Mouse (Mus musculus): ENCODE measurements around the gene Brpf3. TPM values are rescaled to one million over a fixed set of nuclear protein-coding genes. Genes with fewer than 3 reads are reported as not detected.

Brpf3 gene
- polyA plus RNA-seq, 1 experiment from 2014 or later, result 31.4 TPM

GRCm38 (mm10) chr17:28856030-28856429 is 55.1 kb downstream of the Brpf3 start:
- DNase-seq (ENCODE audit: low read depth, low spot score) (peak; percentile 30), ATAC-seq (peak; percentile 66)
- TF ChIP-seq CTCF (IDR thresholded peaks at IDR 0.05), result no peak
- in situ Hi-C loops (cut with MboI; ENCODE audit: low pct_unique_long_range_greater_than_20kb), result no loop called here
- ChIA-PET CTCF (interaction anchor here (0.8 to 2.4 kb wide), 9 partner anchors 14 to 74 kb away, joined by 3 to 7 read pairs (median 4); no protein-coding TSS in a partner anchor), POLR2A (interaction anchor here (0.7 kb wide), 1 partner anchor 135 kb away, joined by 4 read pairs; no protein-coding TSS in a partner anchor)
- H3K27me3 ChIP-seq, result no peaks in the 10 kb centered on the region

DNA sequence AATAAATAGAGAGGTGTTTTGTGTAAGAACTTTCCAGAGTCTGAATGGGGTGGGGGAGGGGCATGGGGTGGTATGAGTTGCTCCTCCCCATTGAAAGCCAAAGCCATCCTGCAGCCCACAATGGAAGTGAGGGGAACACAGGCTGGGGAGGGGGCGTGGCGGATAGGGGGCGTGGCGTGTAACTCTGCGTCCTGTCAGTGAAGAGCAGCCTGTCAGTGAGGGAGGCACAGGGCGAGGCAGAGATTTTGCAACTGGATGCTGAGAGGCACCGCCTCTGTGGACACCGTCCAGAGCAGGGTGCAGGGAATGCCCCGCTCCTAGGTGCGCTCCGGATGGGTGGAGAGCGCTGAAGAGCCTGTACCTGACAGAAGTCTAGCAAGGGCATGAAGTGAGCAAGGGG is 57.3 kb downstream of the Brpf3 start, which contains the start of gene Pnpla1:
Gene Pnpla1 (plus strand): TSS at position 207 of the 400 bp plus-strand sequence.
- no peak for DNase-seq (ENCODE audit: low read depth, low spot score)
- ChIA-PET POLR2A (no interaction called here), CTCF (no interaction called here)
- H3K27me3 ChIP-seq, result no peaks in the 10 kb centered on the region
- TF ChIP-seq CTCF (IDR thresholded peaks at IDR 0.05), result no peak
- in situ Hi-C loops (cut with MboI; ENCODE audit: low pct_unique_long_range_greater_than_20kb), result no loop called here
- no peak for ATAC-seq

DNA sequence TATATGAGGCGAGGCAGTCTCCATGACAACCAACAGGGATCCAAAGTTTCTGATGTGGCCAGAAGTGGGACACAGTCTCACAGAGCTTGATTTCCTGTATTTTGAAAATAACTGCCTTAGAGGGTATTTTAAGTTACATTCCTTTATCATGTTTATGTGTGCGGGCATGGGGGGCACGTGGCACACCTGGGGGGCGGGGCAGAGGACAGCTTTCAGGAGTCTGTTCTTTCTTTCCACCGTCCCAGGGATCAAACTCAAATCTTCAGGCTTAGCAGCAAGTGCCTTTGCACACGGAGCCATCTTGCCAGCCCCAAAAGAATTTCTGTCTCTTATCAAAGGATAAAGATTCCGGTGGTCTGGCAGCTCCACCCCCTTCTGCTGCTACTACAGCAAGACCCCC is 63.0 kb downstream of the Brpf3 start:
- ATAC-seq (no peak), DNase-seq (ENCODE audit: low read depth, low spot score) (no peak)
- in situ Hi-C loops (cut with MboI; ENCODE audit: low pct_unique_long_range_greater_than_20kb), result no loop called here
- no peaks in the 10 kb centered on the region for H3K27me3 ChIP-seq
- ChIA-PET POLR2A (no interaction called here), CTCF (no interaction called here)
- no peak for TF ChIP-seq CTCF (IDR thresholded peaks at IDR 0.05)

GRCm38 (mm10) chr17:28864464-28864863 is 63.6 kb downstream of the Brpf3 start:
- TF ChIP-seq CTCF (IDR thresholded peaks at IDR 0.05), result no peak
- H3K27me3 ChIP-seq, result no peaks in the 10 kb centered on the region
- no peak for DNase-seq (ENCODE audit: low read depth, low spot score)
- ATAC-seq, result no peak
- POLR2A ChIA-PET, result no interaction called here
- CTCF ChIA-PET, result no interaction called here
- in situ Hi-C loops (cut with MboI; ENCODE audit: low pct_unique_long_range_greater_than_20kb), result no loop called here

GRCm38 (mm10) chr17:28866921-28867320 is 66.0 kb downstream of the Brpf3 start:
- in situ Hi-C loops (cut with MboI; ENCODE audit: low pct_unique_long_range_greater_than_20kb), result no loop called here
- ATAC-seq, result no peak
- CTCF ChIA-PET, result no interaction called here
- no peaks in the 10 kb centered on the region for H3K27me3 ChIP-seq
- DNase-seq (ENCODE audit: low read depth, low spot score), result no peak
- no peak for TF ChIP-seq CTCF (IDR thresholded peaks at IDR 0.05)
- POLR2A ChIA-PET, result no interaction called here

DNA sequence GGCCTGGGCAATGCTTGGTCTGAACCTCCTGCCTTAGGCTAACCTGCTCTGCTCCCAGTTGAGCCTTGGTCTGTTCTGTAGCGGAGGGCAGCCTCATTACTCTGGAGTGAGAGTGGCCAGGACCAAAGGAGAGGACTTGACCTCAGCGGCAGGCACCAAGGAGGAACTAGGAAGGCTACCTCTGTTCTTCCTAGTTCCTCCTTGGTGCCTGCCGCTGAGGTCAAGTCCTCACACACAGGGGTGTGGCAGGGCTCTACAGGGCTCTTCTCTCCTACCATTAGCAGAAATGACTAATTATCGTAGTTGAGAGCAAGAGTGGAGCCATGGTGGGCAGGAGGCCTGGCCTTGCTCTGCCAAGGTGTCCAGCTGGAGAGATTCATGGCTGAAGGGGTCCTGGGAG is 66.5 kb downstream of the Brpf3 start:
- H3K27me3 ChIP-seq, result no peaks in the 10 kb centered on the region
- POLR2A ChIA-PET, result no interaction called here
- ATAC-seq, result no peak
- DNase-seq (ENCODE audit: low read depth, low spot score), result no peak
- no peak for TF ChIP-seq CTCF (IDR thresholded peaks at IDR 0.05)
- in situ Hi-C loops (cut with MboI; ENCODE audit: low pct_unique_long_range_greater_than_20kb), result no loop called here
- CTCF ChIA-PET, result no interaction called here

GRCm38 (mm10) chr17:28869412-28870110 is 68.7 kb downstream of the Brpf3 start:
- ATAC-seq (no peak), DNase-seq (ENCODE audit: low read depth, low spot score) (no peak)
- H3K27me3 ChIP-seq, result no peaks in the 10 kb centered on the region
- in situ Hi-C loops (cut with MboI; ENCODE audit: low pct_unique_long_range_greater_than_20kb), result no loop called here
- POLR2A ChIA-PET, result no interaction called here
- TF ChIP-seq CTCF (IDR thresholded peaks at IDR 0.05), result no peak
- CTCF ChIA-PET, result interaction anchor here (1.2 to 1.3 kb wide), 2 partner anchors 14 to 38 kb away, joined by 3 read pairs; no protein-coding TSS in a partner anchor

- in situ Hi-C loops (cut with MboI; ENCODE audit: low pct_unique_long_range_greater_than_20kb), result no loop called here
- ATAC-seq (no peak), DNase-seq (ENCODE audit: low read depth, low spot score) (no peak)
- no peak for TF ChIP-seq CTCF (IDR thresholded peaks at IDR 0.05)
- CTCF ChIA-PET, result interaction anchor here (1.2 to 1.3 kb wide), 2 partner anchors 15 to 39 kb away, joined by 3 read pairs; no protein-coding TSS in a partner anchor
- no peaks in the 10 kb centered on the region for H3K27me3 ChIP-seq
- POLR2A ChIA-PET, result no interaction called here
These were observed 69.5 kb downstream of the Brpf3 start for GRCm38 (mm10) chr17:28870435-28870834.

- H3K27me3 ChIP-seq, result no peaks in the 10 kb centered on the region
- TF ChIP-seq CTCF (IDR thresholded peaks at IDR 0.05), result no peak
- ATAC-seq (no peak), DNase-seq (ENCODE audit: low read depth, low spot score) (no peak)
- CTCF ChIA-PET, result interaction anchor here (0.6 to 1.7 kb wide), 3 partner anchors 8 to 59 kb away, joined by 3 to 4 read pairs (median 3); no protein-coding TSS in a partner anchor
- POLR2A ChIA-PET, result no interaction called here
- in situ Hi-C loops (cut with MboI; ENCODE audit: low pct_unique_long_range_greater_than_20kb), result no loop called here
These were observed 70.9 kb downstream of the Brpf3 start for GRCm38 (mm10) chr17:28871831-28872230.

DNA sequence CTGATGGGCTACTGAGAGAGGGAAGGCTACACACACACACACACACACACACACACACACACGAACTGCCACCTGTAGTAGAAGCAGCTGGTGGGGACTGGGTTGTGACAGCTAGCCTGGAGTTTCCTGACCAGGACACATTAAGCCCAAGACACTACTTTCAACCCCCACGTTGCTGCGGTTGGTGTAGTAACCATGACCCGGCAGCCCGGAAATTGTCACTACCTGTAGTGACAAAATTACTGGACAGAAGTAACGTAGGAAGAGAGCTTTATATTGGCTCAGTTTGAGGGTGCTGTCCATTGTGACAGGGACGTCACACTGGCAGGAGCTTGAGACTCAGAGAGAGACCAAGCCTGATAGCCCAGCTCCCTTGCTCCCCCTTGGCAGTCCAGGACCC is 71.4 kb downstream of the Brpf3 start:
- no peaks in the 10 kb centered on the region for H3K27me3 ChIP-seq
- DNase-seq (ENCODE audit: low read depth, low spot score) (no peak), ATAC-seq (no peak)
- in situ Hi-C loops (cut with MboI; ENCODE audit: low pct_unique_long_range_greater_than_20kb), result no loop called here
- TF ChIP-seq CTCF (IDR thresholded peaks at IDR 0.05), result no peak
- ChIA-PET CTCF (interaction anchor here (1.1 to 1.7 kb wide), 2 partner anchors 17 to 59 kb away, joined by 3 to 4 read pairs; no protein-coding TSS in a partner anchor), POLR2A (no interaction called here)

DNA sequence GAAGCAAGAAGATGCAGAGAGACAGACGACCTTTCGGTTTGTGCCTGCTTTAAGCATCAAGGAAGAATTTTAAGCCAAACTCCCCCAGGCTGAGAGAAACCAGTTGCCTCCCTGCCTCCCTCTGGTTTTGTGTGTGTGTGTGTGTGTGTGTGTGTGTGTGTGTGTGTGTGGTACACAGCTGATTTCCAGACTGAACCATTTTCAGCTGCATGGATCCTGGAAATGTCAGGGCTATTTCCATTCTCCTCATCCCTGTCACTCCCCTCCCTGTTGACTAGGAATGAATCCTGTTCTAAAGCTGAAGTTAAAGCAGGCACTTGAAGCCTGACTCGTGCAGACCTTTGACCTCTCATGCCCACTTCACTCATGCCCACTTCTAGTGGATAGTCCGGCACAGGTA is 73.3 kb downstream of the Brpf3 start:
- no peak for TF ChIP-seq CTCF (IDR thresholded peaks at IDR 0.05)
- in situ Hi-C loops (cut with MboI; ENCODE audit: low pct_unique_long_range_greater_than_20kb), result no loop called here
- no peak for DNase-seq (ENCODE audit: low read depth, low spot score)
- ATAC-seq, result no peak
- H3K27me3 ChIP-seq, result no peaks in the 10 kb centered on the region
- POLR2A ChIA-PET, result no interaction called here
- CTCF ChIA-PET, result interaction anchor here (1.4 kb wide), 1 partner anchor 15 kb away, joined by 3 read pairs; no protein-coding TSS in a partner anchor

Data from Patski (cell line).